8 mouse cellular contexts compared by ENCODE assay signal in genomic region chr19:5796573-5797111, GRCm38 (mm10). TPM values are rescaled to one million over a fixed set of nuclear protein-coding genes. Genes with fewer than 3 reads are reported as not detected.
DNase-seq lines count a peak whose midpoint lies in the region; ATAC-seq lines count a peak whose summit lies in the region.

No protein-coding gene starts in this region.

- no peak for ATAC-seq in kidney, embryonic 16.5 days (ENCODE audit: low FRiP score, low TSS enrichment)
- no peak for ATAC-seq in hindbrain, embryonic 11.5 days (ENCODE audit: low FRiP score)
- ATAC-seq in midbrain, embryonic 13.5 days: no peak
- no peak for ATAC-seq in monocyte, adult 5-6 weeks (replicated peaks; ENCODE audit: insufficient number of reproducible peaks, low FRiP score, low TSS enrichment, poor library complexity, severe bottlenecking)

- no peaks in the 10 kb centered on the region for H3K9me3 ChIP-seq in kidney, embryonic 16.5 days (ENCODE audit: low read length)
- H3K9me3 ChIP-seq in hindbrain, embryonic 11.5 days (ENCODE audit: control insufficient read depth, low read length): no peaks in the 10 kb centered on the region
- H3K9me3 ChIP-seq in midbrain, embryonic 13.5 days: no peaks in the 10 kb centered on the region

- peaks cover 37% of the 10 kb centered on the region for H3K36me3 ChIP-seq in kidney, embryonic 16.5 days (ENCODE audit: insufficient read depth, low read length)
- peaks cover 15% of the 10 kb centered on the region for H3K36me3 ChIP-seq in hindbrain, embryonic 11.5 days (ENCODE audit: control insufficient read depth, insufficient read depth, low read length)
- H3K36me3 ChIP-seq in midbrain, embryonic 13.5 days: peaks cover 39% of the 10 kb centered on the region

- WGBS in kidney, embryonic 16.5 days: 48% methylated on average over 7 of the region's 7 CpGs
- WGBS in hindbrain, embryonic 11.5 days: 86% methylated on average over 7 of the region's 7 CpGs
- 67% methylated on average over 7 of the region's 7 CpGs for WGBS in midbrain, embryonic 13.5 days

- H3K4me2 ChIP-seq in kidney, embryonic 16.5 days (replicated peaks; ENCODE audit: low read depth, low read length): peak overlapping the region; percentile 96
- peak overlapping the region; percentile 82 for H3K4me2 ChIP-seq in hindbrain, embryonic 11.5 days (replicated peaks; ENCODE audit: low read depth, low read length)
- peak overlapping the region; percentile 97 for H3K4me2 ChIP-seq in midbrain, embryonic 13.5 days (replicated peaks)

- peaks cover 22% of the 10 kb centered on the region for H3K4me1 ChIP-seq in kidney, embryonic 16.5 days (ENCODE audit: insufficient read depth, low read length)
- H3K4me1 ChIP-seq in hindbrain, embryonic 11.5 days (replicated peaks; ENCODE audit: control insufficient read depth, insufficient read depth, low read length): peaks cover 5% of the 10 kb centered on the region
- H3K4me1 ChIP-seq in midbrain, embryonic 13.5 days (replicated peaks): peaks cover 40% of the 10 kb centered on the region

- no peak for DNase-seq in kidney, postnatal 14 days
- peak; percentile 75 for DNase-seq in adipocyte (ENCODE audit: low spot score)
- DNase-seq in hindbrain, embryonic 11.5 days (ENCODE audit: low spot score): no peak
- DNase-seq in right cerebral cortex, postnatal 10 days (ENCODE audit: low spot score in 2 of 2): no peak
- DNase-seq in urinary bladder, postnatal 14 days (ENCODE audit: low spot score): no peak

- no peaks in the 10 kb centered on the region for H3K27me3 ChIP-seq in kidney, embryonic 16.5 days (ENCODE audit: insufficient read depth, low read length)
- H3K27me3 ChIP-seq in hindbrain, embryonic 11.5 days (ENCODE audit: control insufficient read depth, insufficient read depth, low read length): no peaks in the 10 kb centered on the region
- no peaks in the 10 kb centered on the region for H3K27me3 ChIP-seq in midbrain, embryonic 13.5 days

- peak overlapping the region; percentile 71 for H3K4me3 ChIP-seq in kidney, embryonic 16.5 days (ENCODE audit: low read length)
- peak overlapping the region; percentile 93 for H3K4me3 ChIP-seq in hindbrain, embryonic 11.5 days (ENCODE audit: low read depth, low read length)
- peak overlapping the region; percentile 99 for H3K4me3 ChIP-seq in midbrain, embryonic 13.5 days (replicated peaks)

- peak overlapping the region; percentile 73 for H3K27ac ChIP-seq in kidney, embryonic 16.5 days (ENCODE audit: low read length)
- H3K27ac ChIP-seq in hindbrain, embryonic 11.5 days (ENCODE audit: low read depth, low read length): no peak overlapping the region
- peak overlapping the region; percentile 54 for H3K27ac ChIP-seq in midbrain, embryonic 13.5 days

- peak overlapping the region; percentile 83 for H3K9ac ChIP-seq in kidney, embryonic 16.5 days (replicated peaks; ENCODE audit: low read length)
- peak overlapping the region; percentile 41 for H3K9ac ChIP-seq in hindbrain, embryonic 11.5 days (ENCODE audit: low read depth, low read length)
- peak overlapping the region; percentile 67 for H3K9ac ChIP-seq in midbrain, embryonic 13.5 days (replicated peaks)

RNA-seq across cellular contexts. Expression of gene Scyl1, which starts 25.4 kb away (rescaled TPM):
- polyA plus RNA-seq in kidney, embryonic 16.5 days (2015; fragmentation: Nextera tagmentation; extraction: Ambion mirVana): 82.9 and 85.3 TPM in 2 replicates
- 47.2 and 55.7 TPM in 2 replicates for polyA plus RNA-seq in hindbrain, embryonic 11.5 days (2014; fragmentation: Nextera tagmentation; extraction: Ambion mirVana)
- polyA plus RNA-seq in midbrain, embryonic 13.5 days (2015; fragmentation: Nextera tagmentation; extraction: Ambion mirVana): 64.9 and 70.0 TPM in 2 replicates
- 37.3 to 55.9 TPM (median 44.9 TPM) in 3 replicates for total RNA-seq in monocyte, adult 5-6 weeks (2017)

RNA-seq across cellular contexts. Expression of gene Ltbp3, which starts 55.9 kb away (rescaled TPM):
- polyA plus RNA-seq in kidney, embryonic 16.5 days (2015; fragmentation: Nextera tagmentation; extraction: Ambion mirVana): 18.1 and 21.5 TPM in 2 replicates
- polyA plus RNA-seq in hindbrain, embryonic 11.5 days (2014; fragmentation: Nextera tagmentation; extraction: Ambion mirVana): 3.5 and 3.8 TPM in 2 replicates
- polyA plus RNA-seq in midbrain, embryonic 13.5 days (2015; fragmentation: Nextera tagmentation; extraction: Ambion mirVana): 7.1 and 9.5 TPM in 2 replicates
- total RNA-seq in monocyte, adult 5-6 weeks (2017): 1.2 to 9.7 TPM (median 2.2 TPM) in 3 replicates
